Mouse (Mus musculus): Measurements from ENCODE around the gene Jam2.

Gene Jam2

DNA sequence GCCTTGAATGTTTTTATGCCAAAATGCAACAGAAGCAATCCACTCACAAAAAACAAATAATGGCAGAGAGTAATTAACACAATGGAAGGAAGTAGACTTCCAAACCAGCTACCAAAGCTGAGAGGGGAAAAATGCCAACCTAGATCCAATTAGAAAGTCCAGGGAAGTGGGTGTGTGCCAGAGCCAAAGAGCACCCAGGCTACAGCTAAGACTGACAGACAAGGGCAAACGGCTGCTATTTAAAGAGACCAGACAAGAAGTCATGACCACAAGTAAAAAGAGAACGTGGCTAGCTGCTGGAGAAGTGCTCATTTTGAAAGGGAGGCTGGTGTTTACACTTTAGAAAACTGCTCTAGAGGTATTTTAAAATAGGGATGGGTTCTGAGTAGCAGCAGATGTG is 9.4 kb downstream of the Jam2 start:
- no peak for DNase-seq

DNA sequence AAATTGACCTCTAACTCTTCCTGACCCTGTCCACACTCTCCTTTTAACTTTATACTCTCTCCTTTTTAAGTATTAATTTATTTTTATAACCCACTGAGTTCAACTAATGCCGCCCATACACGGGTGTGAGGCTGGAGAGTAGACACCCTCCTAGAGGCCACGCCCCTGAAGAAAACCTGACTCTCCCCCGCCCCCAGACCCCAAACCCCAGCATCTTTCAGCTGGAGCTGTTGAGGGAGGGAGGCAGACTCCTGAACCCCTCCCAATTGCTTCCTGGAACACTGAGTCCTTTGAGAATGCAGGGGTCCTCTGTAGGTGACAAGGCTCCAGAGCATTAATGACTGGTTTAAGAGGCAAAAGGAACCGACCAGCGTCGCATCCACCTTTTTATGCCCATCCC is 11.0 kb downstream of the Jam2 start:
- DNase-seq = no peak

DNA sequence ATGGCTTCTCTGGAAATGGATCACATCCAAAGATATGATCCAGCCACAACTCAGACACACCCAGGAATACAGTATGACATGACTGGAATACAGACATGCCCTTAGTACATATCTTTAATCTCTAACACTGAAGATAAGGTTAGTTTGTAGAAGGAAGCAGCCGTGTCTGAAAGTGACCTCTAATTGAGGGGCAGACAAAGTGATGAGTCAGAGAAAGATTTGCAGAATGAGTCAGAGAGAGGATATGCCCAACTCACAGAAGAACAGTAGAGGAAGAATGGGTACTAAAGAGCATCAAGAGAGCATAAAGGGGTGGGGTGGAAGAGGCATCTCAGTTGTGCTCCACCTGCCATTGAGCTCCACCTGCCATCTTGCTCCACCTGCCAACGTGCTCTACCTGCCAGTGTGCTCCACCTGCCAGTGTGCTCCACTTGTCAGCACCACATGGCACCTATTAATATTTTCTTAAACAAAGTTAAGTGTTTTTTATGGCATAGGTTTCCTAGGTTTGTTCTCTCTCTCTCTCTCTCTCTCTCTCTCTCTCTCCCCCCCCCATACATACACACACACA is 16.8 kb downstream of the Jam2 start:
- no peak for DNase-seq

DNA sequence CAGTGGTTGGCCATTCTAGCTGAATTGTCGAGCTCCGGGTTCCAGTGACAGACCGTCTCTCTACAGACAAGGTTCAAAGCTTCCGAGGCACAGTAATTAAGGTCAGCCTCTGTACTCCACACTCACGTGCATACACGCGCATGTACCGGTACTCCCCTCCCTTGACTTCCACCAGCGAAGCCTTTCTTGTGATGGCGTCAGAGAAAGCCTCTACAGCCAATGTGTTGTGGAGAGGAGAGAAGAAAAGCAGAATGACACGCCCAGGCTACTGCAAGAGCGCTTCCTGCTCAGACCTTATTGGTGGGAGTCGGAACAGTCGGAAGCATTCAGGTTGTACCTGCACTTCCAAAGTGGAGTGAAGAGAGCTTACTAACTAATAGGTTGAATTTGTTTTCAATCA is 19.5 kb downstream of the Jam2 start:
- DNase-seq = no peak

DNA sequence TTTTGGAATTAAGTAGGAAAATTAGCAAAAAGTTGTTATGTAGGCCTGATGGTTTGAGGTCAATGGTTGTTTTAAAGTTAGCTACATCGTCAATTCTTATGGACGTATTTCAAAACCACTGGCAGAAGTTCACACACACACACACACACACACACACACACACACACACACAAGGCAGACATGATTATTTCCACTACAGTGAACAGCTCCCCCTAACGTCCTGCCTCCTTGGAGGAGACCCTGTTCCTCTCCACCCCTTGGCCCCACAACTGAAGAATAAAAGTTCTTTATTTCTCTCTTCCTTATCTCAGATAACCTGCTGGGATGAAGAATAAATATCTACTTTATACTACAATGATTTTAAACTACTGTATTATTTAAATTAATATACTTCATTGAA is 21.4 kb downstream of the Jam2 start:
- DNase-seq = no peak

DNA sequence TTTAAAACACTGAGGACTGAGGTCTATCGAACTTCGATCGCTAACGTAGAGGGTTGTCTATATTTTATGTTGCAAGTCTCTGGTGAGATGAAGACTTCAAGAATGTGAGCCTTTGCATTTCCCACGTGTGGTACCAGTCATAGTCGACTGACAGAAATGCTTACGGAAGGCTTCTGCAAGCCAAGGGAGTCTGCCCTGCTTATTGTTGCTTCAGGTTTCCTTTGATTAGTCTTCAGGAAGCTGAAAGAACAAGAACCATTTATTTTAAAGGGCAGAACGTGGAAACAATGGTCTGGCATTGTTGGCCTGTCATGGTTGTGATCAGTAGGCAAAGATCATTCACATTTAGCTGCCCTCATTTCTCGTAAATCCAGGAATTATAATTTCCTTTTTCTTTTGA is 22.8 kb downstream of the Jam2 start:
- DNase-seq = no peak

DNA sequence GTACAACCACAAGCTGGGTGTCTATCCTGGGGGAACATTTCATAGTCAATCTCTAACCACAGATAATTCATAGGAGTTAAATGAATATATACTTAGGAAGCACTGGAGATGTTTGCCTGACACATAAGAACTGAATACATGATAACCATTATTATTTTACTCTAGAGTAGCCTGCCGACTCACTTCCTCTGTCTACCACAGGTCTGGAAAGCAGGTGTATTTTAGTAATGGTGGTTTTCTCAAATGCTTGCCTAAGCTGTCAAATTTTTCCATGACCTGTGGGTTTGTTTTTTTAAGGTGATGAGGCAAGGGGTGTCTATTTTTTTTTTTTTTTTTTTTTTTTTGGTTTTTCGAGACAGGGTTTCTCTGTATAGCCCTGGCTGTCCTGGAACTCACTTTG is 26.1 kb downstream of the Jam2 start:
- no peak for DNase-seq

DNA sequence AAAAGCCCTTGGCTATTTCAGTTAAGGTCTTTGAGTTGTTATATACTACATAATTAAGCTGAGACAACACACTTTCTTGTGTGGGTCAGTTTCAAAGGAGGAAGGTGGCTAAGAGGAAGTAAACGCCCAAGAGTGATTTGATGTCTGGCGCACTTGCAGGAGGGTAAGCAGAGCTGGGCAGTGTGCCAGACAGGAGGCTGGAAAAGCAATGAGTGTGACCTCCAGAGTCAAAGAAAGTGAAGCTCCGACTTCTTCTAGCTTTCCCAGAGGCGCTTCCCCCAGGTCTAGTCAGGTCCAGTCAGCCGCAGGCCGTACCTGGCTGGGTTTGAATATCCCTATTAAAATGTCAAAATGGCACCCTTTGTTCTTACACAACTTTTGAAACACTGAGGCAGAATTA is 28.3 kb downstream of the Jam2 start:
- no peak for DNase-seq

DNA sequence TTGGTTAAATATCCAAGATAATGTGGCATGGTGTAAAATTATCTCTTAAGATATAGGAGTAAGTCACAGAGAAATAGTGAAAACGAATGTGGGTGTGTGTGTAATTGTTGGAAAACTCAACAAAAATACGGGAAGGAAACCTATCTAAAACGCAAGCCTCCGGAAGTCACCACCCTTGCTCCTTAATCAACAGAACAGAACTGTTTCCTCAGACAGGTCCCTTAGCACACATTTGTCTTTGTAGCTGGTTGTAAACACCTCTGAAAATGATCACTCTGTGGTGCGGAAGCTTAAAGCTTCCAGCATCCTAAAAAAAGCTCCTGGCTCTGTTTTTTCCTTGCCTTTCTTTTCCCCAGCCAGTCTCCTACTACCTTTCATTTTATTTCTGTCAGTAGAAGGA is 30.9 kb downstream of the Jam2 start:
- no peak for DNase-seq

DNA sequence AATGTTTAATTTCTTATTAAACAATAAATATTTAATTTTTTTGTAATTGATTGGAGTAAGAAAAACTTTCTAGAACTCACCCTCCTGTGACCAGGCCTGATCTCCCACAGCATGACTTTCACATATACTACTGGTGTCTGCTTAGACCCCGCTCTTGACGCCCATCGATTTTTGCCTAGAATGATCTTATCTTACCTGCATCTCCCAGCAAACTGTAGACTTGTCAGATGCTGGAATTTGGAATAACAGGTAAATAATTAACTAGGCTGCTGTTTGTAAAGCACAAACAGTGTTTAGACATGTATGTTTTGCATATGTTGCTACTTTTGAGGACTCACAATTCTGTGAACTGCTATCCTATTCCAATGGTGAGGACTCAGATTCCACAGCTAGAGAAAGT is 32.3 kb downstream of the Jam2 start:
- no peak for DNase-seq

DNA sequence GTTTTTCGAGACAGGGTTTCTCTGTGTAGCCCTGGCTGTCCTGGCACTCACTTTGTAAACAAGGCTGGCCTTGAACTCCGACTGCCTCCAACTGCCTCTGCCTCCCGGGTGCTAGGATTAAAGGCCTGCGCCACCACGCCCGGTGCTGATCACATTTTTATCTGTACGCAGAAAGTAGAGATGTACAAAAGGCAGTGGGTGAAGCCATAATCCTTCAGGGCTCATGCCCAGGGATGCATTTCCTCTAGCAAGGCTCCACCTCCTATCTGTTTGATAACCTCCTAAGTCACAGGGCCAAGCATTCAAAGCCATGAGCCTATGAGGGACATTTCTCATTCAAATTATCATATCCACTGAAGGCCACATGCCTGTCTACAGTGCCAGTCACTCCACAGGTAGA is 34.0 kb downstream of the Jam2 start:
- no peak for DNase-seq

DNA sequence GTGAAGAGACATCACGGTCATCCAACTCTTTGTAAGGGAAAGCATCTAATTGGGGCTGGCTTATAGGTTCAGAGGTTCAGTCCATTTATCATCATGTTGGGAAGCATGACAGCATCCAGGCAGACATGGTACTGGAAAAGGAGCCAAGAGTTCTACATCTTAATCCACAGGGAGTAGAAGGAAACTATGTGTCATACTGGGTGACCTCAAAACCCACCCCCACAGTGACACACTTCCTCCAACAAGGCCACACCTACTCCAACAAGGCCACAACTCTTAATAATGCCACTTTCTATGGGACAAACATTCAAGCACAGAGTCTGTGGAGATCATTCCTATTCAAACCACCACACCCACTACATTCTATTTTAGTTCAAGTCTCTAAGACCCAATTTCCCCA is 36.3 kb downstream of the Jam2 start:
- no peak for DNase-seq

DNA sequence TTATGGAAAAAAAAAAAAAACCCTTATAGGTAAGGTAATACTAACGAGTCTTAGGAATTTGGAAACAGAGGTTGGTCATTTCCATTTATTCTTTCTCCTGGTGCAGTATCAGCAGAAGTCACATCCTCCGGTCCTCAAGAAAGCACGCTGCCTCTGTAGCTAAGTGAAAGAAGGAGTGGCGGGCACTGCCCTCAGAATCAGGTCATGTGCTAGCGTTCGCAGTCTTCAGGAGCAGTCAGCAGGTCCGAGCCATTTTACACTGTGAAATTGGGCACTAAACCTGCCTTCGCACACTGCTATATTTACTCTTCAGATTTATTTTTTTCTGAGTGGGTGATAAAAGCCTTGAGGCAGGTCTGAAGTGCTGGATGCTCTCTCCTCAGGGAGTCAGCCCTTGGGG is 39.9 kb downstream of the Jam2 start:
- no peak for DNase-seq

DNA sequence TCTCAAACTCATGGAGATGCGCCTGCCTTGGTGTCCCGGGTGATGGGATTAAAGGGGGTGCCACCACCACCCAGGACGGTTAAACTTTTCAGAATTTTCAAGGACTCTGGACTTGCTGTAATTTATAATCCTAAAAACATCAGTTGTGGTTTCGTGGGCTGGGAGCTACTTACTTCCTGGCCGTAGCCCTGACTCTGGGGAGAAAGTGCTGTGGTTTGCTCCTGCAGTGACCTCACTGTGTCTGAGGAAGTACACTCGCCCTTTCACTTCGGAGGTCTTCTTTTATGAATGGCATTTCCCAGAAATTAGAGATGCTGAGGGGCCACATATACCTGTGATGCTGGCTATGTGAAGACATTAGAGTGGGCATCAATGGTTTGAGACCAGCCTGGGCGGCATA is 40.6 kb downstream of the Jam2 start:
- DNase-seq = no peak

DNA sequence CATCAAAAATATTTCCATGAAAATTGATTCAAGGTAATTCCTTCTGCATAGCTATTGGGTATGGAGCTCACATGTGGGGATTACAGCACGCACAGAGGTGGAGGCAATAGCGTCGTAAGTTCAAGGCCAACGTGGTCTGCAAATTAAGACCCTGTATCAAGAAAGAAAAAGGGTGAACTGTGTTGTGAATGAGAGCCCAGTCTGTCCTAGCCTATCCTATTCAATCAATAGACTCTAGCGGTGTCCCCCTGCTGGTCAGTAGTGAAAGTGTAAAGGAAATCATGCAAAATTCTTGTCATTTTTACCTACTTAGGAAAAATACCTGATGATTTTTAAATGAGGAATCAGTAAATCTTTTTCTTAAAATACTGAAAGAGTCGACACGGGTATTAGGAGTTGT is 43.5 kb downstream of the Jam2 start:
- peak; percentile 39 for DNase-seq

DNA sequence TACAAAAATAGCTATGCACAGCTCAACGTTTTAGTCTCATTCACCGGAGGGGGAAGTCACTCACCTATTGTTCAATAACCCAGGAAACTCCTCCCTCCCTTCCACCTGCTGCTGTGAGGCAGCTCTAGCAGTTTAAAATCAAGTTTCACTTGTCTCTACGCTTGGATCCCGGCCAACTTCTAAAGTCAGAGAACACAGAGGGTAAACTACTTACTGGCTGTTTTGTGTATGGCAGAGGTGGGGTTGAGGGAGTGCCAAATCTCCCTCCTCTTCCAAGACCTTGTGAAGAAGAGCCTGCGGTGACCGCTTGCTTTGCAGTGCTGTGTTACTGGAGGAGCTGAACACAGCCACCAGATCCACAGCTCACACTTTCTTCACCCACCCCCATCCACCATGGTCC is 51.1 kb downstream of the Jam2 start:
- no peak for DNase-seq

DNA sequence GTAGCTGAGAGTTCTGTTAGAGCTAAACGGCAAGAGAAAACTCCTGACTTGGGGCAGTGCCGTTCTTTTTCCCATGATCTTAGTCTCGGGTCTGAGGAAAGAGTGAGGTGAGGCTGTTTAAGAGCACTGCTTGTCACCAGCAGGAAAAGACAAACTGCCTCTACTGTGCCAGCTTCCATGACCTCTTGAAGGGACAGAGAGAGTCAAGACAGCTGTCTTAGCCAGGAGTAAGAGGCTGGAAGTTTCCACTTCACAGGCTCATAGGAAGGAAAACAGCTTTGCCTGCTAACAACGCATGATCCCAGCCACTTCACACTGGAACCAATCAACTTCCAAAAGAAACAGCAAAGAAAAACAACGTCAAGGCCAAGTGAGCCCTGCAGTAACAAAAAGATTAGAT is 57.8 kb downstream of the Jam2 start:
- no peak for DNase-seq

DNA sequence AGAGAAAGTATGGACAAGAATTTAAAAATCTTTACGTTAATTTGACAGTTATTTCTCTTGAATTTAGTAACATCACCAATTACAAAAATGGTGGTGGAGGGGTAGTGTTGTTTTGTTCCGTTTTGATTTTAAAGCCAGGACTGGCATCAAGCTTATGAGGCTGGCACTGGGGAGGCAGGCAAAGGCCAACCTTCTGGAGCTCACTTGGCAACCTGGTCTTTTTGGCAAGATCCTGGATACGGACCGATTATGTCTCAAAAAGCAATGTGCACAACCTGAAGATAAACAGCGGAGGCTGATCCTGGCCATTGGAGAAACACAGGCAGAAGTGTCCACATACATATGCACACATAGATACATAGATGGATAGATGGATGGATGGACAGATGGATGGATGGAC is 58.8 kb downstream of the Jam2 start:
- DNase-seq = no peak

DNA sequence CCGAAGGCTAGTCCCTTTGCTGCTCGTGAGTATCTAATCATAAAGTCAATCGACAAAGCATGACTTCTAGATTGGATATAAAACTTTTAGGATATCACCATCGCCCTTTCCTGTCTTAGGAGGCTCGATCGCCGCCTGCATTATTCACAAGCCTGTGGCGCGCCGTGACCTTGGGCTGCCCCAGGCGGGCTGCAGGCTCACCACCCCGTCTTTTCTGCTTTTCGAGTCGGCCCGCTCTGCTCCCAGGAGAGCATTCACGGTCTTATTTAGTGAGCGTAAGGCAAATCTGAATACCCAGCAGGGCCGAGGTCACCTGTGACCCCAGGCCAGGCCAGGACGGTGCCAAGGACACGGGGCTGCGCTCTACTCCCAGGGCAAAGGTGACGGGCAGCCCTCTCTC is 60.4 kb downstream of the Jam2 start:
- no peak for DNase-seq

DNA sequence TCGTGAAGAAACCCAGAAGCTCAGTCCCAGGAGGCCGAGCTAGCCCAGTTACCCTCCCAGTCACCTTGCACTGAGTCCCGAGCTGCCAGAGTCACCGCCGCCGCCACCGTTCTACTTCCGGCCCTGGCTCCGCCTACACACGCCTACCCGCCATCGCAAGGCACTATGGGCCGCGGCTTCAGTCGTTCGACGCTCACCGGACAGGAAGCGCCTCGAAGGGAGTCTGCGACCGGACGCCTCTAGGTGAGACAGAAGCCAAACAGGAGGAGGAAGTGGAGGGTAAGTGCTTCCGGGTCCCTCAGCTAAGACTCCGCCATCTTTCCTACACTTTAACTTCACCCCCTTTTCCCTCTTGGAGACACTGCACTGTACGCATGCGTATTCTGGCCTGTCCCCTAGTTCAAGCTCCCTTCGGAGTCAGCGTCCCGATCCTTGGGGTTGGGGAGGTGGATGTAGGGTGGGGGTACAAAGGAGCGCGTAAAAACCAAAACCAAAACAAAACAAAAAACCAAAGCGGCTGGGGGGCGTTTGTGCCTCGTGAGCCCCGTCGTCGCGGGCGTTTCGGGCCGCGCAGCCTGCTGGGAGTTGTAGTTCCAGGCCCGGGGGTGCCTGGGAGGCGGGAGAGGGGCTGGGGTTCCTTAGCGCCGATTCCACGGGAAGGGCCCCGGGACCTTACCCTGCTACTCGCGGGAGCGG is 61.0 kb downstream of the Jam2 start, which contains the start of gene Gabpa:
Gene Gabpa (plus strand): TSS at position 181 of the 696 bp plus-strand sequence.
- peak; percentile 91 for DNase-seq

DNA sequence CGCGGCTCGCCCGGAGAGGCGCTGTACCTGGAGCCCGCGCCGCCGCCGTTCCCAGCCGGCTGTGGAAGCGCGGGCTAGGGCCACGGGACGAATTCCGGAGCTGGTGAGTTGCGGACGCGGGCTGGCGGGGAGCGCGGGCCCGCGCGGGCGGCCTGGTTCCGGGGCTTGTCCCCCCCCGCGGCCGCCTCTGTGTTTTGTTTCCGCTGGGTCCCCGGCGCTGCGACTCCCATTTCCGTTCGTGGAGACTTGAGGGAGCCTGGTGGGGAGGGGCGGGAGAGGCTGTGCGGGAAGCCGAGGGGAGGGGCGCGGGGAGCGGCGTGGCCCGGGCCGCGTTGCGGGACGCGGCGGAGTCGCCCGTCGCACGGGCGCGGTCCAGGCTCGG is 61.5 kb downstream of the Jam2 start, which contains the start of gene Atp5j:
Gene Atp5j (minus strand): TSS at position 185 of the 382 bp plus-strand sequence.
- peak; percentile 84 for DNase-seq

DNA sequence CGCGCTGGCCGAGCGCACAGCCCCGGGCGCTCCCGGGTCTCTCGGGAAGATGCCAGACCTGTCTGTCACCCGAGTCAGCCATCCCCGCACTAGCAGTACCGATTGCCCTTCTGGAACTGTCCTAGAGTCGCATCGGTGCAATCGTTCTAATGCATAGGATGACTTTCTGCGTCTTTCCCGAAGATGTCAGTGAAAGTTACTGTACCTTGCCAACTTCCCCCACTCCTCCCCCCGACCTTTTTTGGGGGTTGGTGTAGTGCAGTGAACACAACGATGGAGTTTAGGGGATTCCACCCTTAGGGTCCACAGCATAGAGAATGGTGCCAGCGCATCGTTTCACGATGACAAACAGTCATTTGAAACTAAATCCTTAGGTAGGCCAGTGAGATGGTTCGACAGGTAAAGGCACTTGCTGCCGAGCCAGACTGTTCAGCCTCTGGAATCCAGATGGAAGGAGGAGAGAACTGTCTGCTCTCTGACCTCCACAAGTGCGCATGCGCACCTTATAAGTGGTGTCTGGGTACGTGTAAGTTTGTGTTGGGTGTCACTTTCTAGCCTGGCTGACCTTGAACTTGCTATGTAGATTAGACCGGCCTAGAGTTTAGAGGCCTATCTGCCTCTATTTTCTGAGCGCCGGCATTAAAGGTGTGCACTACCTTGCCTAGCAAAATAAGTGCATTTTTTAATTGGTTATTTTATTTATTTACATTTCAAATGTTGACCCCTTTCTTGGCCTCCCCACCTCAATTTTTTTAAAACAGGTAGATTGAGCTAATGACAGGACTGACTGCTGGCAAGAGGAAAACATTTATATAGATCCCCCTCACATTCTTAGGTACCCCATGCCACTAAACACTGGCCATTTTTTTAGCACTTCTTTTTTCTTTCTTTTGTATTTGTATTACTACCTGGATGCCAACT is 62.2 kb downstream of the Jam2 start:
- peak; percentile 56 for DNase-seq

DNA sequence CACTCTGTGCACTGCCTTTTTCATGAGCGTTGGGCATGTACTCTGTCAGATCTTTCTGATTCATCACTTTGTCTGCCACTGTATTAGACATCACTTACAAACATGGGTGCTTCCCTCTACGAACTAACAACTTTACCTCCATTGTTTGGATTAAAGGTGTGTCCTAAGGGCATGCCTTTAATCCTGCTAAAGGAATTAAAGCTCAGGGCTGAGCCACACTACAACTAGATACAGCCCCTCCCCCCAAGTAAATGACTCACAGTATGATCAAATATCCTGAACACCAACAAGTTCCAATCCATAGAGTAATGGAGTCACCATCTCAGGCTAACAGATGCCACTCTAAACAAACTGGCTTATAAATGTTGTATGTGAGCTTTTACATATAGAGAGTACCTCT is 64.7 kb downstream of the Jam2 start:
- no peak for DNase-seq

DNA sequence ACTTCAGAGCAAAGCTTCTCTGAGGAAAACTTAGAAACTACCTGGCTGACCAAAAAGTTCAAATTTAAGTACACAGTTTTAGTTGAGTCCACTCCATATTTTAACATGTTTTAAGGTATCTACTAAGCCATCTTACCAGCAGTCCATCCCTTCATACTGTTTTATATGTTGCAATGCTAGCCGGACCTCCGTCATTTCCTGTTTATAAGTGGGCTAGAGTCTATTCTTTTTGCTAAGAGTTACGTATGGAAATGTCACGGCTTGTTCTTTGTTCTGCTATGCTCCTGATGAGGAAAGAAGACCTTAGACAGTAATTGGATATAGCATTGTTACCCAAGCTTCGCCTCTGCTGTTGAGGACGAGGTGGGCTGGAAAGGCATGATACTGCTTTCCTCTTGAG is 79.6 kb downstream of the Jam2 start:
- no peak for DNase-seq

Measured in thymus, postnatal 4 days (tissue).